Mouse (Mus musculus) intestine, postnatal 0 days (tissue): ENCODE data around the gene Slc25a14. TPM values are rescaled to one million over a fixed set of nuclear protein-coding genes. Genes with fewer than 3 reads are reported as not detected.

Experiments
- ATAC-seq: fragments of 200-750 bp; cut with Nextera tagmentation; 2 replicates; pipeline ENCODE4 v1.8.0; 2017; ENCODE audit warnings: mild to moderate bottlenecking, moderate TSS enrichment, moderate library complexity
- H3K27ac ChIP-seq: fragments of 300-500 bp; sonication (generic); 2 replicates; pipeline ENCODE4 v1.5.1; 2014; ENCODE audit warnings: mild to moderate bottlenecking, low read depth, low read length, moderate library complexity
- H3K27me3 ChIP-seq: fragments of 300-500 bp; sonication (generic); replicated peaks from 2 replicates; pipeline ENCODE4 v1.6.1; 2014; ENCODE audit warnings: low read length, mixed read lengths; ENCODE audit not compliant: control insufficient read depth, insufficient read depth
- H3K36me3 ChIP-seq: fragments of 300-500 bp; sonication (generic); 2 replicates; pipeline ENCODE4 v1.6.1; 2014; ENCODE audit warnings: mild to moderate bottlenecking, moderate library complexity; ENCODE audit not compliant: control insufficient read depth, insufficient read depth
- H3K4me1 ChIP-seq: fragments of 300-500 bp; sonication (generic); replicated peaks from 2 replicates; pipeline ENCODE4 v1.6.1; 2014; ENCODE audit warnings: antibody characterized with exemption, low read length, mixed read lengths; ENCODE audit not compliant: control insufficient read depth, insufficient read depth
- H3K4me2 ChIP-seq: fragments of 300-500 bp; sonication (generic); replicated peaks from 2 replicates; pipeline ENCODE4 v1.6.1; 2014; ENCODE audit warnings: low read depth, mild to moderate bottlenecking, moderate library complexity
- H3K4me3 ChIP-seq: fragments of 300-500 bp; sonication (generic); 2 replicates; pipeline ENCODE4 v1.5.1; 2014; ENCODE audit warnings: low read depth, low read length
- H3K9ac ChIP-seq: fragments of 300-500 bp; sonication (generic); 2 replicates; pipeline ENCODE4 v1.6.1; 2014; ENCODE audit warnings: mild to moderate bottlenecking, low read depth, low read length
- H3K9me3 ChIP-seq: fragments of 300-500 bp; sonication (generic); 2 replicates; pipeline ENCODE4 v1.6.1; 2016; ENCODE audit warnings: mixed run types; ENCODE audit not compliant: control insufficient read depth
- CTCF ChIP-seq: sonication (generic); IDR thresholded peaks from 2 replicates; pipeline ENCODE4 v1.5.1; 2016; ENCODE audit warnings: low read depth, mild to moderate bottlenecking, control low read depth, antibody characterized with exemption, moderate library complexity
- WGBS: fragments of 180-500 bp; shearing (Covaris S2); extraction: QIAGEN DNeasy Blood & Tissue Kit; methylation state at CpG from one replicate; pipeline ENCODE4 v1.1.7; 2014; 5-methylcytosine and 5-hydroxymethylcytosine counted together
- polyA plus RNA-seq: library from polyadenylated mRNA; unstranded; fragments of >200 nt; fragmentation: Nextera tagmentation; extraction: Ambion mirVana; gene quantifications from 2 replicates; pipeline ENCODE4 v1.2.1, GENCODE M21; 2015

Slc25a14 gene
- polyA plus RNA-seq, 1 experiment from 2014 or later, result 7.9 TPM

DNA sequence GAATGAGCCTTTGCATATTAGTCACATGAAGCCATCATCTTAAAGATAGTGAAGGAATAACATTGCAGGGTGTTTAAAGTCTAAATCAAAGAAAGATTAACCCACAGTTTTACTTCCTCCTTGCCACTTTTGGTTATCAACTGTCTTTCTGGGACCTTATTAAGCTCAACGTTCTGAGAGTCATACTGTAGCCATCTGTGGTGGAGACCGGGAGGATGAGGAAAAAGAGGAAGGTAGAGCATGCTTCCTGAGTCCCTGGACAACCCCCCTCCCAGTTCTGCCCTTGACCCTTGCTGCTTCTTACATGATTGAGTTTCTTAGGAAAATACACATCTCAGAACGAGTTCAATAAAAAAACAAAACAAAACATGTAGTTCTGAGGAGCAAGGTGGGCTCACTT, 48.5 kb downstream of the Slc25a14 start:
- H3K4me3 ChIP-seq, result no peak overlapping the region
- no peak overlapping the region for H3K4me2 ChIP-seq
- 59% methylated on average over 3 of the region's 3 CpGs for WGBS
- no peaks in the 10 kb centered on the region for H3K9me3 ChIP-seq
- no peak for TF ChIP-seq CTCF
- H3K36me3 ChIP-seq, result no peaks in the 10 kb centered on the region
- no peaks in the 10 kb centered on the region for H3K27me3 ChIP-seq
- H3K4me1 ChIP-seq, result no peaks in the 10 kb centered on the region
- H3K27ac ChIP-seq, result no peak overlapping the region
- no peak overlapping the region for H3K9ac ChIP-seq
- ATAC-seq, result no peak

DNA sequence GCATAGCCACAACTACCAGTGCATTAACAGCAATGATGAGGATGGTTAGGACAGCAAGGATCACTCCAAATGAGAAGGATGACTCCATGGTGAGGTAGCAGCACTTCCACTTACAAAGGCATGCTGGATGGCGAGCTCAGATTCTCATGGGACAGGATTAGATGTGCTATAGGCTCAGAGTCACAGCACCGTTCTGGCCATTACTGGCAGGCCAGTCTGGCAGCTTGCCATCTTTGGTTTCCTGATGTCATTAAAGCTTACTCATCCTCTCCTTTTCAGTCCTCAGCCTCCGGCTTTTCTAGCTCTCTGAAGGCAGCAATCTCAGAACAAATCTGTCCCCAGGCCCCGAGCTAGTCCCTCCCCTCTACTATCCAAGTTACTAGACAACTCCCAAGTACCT, 51.0 kb downstream of the Slc25a14 start, which contains the start of gene Gpr119:
Gene Gpr119 (minus strand): TSS at position 308 of the 400 bp plus-strand sequence.
- Histone ChIP-seq H3K4me3 (no peak within 1 kb of the TSS), H3K9me3 (no peaks in the 10 kb centered on the region), H3K4me1 (no peaks in the 10 kb centered on the region), H3K9ac (no peak within 1 kb of the TSS), H3K4me2 (no peak within 1 kb of the TSS), H3K27me3 (no peaks in the 10 kb centered on the region), H3K36me3 (no peaks in the 10 kb centered on the region), H3K27ac (no peak within 1 kb of the TSS)
- WGBS, result 52% methylated on average over 4 of the region's 4 CpGs
- ATAC-seq, result no peak
- TF ChIP-seq CTCF, result no peak

DNA sequence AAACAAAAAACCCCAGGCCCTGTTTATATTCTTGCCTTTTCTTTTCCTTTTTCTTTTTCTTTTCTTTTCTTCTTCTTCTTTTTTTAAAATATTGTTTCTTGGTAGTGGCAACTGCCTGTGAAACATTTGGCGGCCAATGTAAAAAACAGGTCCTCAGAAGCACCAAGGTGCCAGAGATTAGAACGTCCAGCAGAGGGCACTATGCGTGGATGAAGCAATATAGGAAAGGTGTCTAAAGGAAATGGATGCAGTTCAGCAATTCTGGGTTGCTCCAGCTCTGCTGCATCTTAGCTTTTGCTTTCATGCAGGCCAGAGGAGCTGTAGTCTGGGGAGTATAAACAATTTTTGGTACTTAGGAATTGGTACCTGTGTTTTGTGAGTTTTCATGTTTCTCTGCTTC, 60.2 kb downstream of the Slc25a14 start:
- Histone ChIP-seq H3K36me3 (no peaks in the 10 kb centered on the region), H3K9me3 (no peaks in the 10 kb centered on the region), H3K9ac (no peak overlapping the region), H3K4me1 (no peaks in the 10 kb centered on the region), H3K4me2 (no peak overlapping the region), H3K27me3 (no peaks in the 10 kb centered on the region), H3K4me3 (no peak overlapping the region), H3K27ac (no peak overlapping the region)
- TF ChIP-seq CTCF, result peak; percentile 71
- WGBS, result 16% methylated on average over 3 of the region's 3 CpGs
- ATAC-seq, result no peak

DNA sequence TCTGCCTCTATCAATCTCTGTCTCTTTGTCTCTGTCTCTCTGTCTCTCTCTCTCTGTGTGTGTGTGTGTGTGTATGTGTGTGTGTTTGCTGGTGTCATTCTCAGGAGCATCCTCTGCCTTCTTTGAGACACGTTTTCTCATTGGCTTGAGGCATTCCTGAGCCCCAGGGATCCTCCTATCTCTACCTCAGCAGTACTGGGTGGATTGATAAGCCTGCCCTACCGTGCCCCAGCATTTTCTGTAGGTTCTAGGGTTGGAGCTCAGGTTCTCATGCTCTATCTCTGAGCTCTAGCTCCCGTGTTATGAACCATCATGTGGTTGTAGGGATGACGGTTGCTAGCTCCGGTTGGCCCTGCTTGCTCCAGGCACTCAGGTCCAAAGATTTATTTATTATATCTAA, 60.6 kb downstream of the Slc25a14 start:
- WGBS, result 72% methylated on average over 5 of the region's 5 CpGs
- no peak overlapping the region for H3K4me2 ChIP-seq
- H3K27ac ChIP-seq, result no peak overlapping the region
- no peak for TF ChIP-seq CTCF
- no peaks in the 10 kb centered on the region for H3K36me3 ChIP-seq
- no peak overlapping the region for H3K9ac ChIP-seq
- ATAC-seq, result no peak
- H3K9me3 ChIP-seq, result no peaks in the 10 kb centered on the region
- H3K4me1 ChIP-seq, result no peaks in the 10 kb centered on the region
- no peaks in the 10 kb centered on the region for H3K27me3 ChIP-seq
- H3K4me3 ChIP-seq, result no peak overlapping the region

DNA sequence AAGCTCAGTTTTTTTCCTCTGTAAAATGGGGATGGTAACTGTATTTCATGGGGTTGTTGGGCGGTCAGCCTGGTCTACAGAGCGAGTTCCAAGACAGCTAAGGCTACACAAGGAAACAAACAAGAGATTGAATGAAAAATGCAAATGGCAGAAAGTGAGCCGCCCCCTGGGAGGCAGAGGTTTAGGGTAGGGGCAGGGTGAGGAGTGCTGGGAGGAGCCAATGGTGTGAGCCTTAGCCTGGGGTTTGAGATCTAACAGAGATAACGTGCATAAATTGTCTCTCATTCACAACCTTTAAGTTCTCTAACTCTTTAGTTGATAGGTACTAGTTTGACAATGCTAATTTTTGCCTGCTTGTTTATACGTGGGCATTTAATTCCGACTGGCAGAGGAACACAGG, 71.2 kb downstream of the Slc25a14 start:
- Histone ChIP-seq H3K9ac (no peak overlapping the region), H3K27ac (no peak overlapping the region), H3K36me3 (no peaks in the 10 kb centered on the region), H3K9me3 (no peaks in the 10 kb centered on the region), H3K4me3 (peak overlapping the region; percentile 56), H3K4me1 (no peaks in the 10 kb centered on the region), H3K4me2 (peak overlapping the region; percentile 61), H3K27me3 (no peaks in the 10 kb centered on the region)
- WGBS, result 20% methylated on average over 6 of the region's 6 CpGs
- TF ChIP-seq CTCF, result no peak
- 0 out of 2 replicates have a peak, but pooled peaks have one; percentile 2 for ATAC-seq

DNA sequence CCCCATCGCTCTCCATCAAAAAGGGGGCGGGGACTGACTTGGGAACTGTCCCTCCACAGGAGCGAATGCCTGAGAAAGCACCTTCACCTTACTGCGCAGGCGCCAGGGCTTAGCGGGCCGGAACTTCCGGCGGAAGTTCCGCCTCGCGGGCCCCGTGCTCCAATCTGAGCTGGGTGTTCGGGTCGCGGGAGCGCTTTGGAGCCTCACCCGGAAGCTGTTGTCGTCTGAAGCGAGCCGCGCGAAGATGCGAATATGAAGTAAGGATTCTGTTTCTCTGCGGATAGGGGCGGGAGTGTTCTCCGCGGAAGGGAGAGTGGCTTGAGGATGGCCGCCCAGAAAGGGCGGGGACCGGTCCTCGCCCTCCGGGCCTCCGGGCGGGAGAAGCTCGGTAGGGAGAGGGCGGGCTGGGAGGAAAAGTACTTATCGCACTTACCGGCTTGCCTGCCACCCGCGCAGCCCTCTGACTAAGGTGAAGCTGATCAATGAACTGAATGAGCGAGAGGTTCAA, 71.7 kb downstream of the Slc25a14 start, which contains the start of gene Rbmx2:
Gene Rbmx2 (plus strand): TSS at position 141 of the 508 bp plus-strand sequence.
- ATAC-seq, result peak; percentile 96
- Histone ChIP-seq H3K4me3 (peak within 1 kb of the TSS; percentile 56), H3K9ac (peak within 1 kb of the TSS; percentile 31; the same call in 1 of the 2 replicates), H3K4me1 (no peaks in the 10 kb centered on the region), H3K27me3 (no peaks in the 10 kb centered on the region), H3K9me3 (no peaks in the 10 kb centered on the region), H3K4me2 (peak within 1 kb of the TSS; percentile 61), H3K27ac (no peak within 1 kb of the TSS), H3K36me3 (no peaks in the 10 kb centered on the region)
- WGBS, result 19% methylated on average over 42 of the region's 42 CpGs
- no peak for TF ChIP-seq CTCF
